Mouse (Mus musculus): ENCODE measurements at regions not wholly inside any gene's neighbourhood (a gene's known extent, or its start where the extent isn't known, plus 50 kb on each side); places are given as distances from the start of the nearest gene placed in this dataset.

GRCm38 (mm10) chr1:77932226-77932625 is 264.7 kb downstream of the Pax3 start:
- no peak for TF ChIP-seq CTCF (IDR thresholded peaks at IDR 0.05; ENCODE audit: borderline replicate concordance, insufficient read depth, low read depth, low read length)
- no peak for TF ChIP-seq POLR2A (IDR thresholded peaks at IDR 0.05; ENCODE audit: borderline replicate concordance, insufficient read depth, low read length)
